Mouse (Mus musculus) lung, adult 2 months (tissue): ENCODE results near the gene Dnajc10.

Experiments
- CTCF ChIP-seq: fragments of 200-500 bp; IDR thresholded peaks from 2 replicates; pipeline ENCODE4 v1.5.1; 2011; ENCODE audit warnings: mild to moderate bottlenecking, low read length, control low read depth; ENCODE audit not compliant: insufficient read depth
- POLR2A ChIP-seq: fragments of 200-500 bp; IDR thresholded peaks from 2 replicates; pipeline ENCODE4 v1.6.1; 2011; ENCODE audit warnings: low read depth, mild to moderate bottlenecking, control low read depth, low read length, borderline replicate concordance; ENCODE audit errors: extremely low read depth

- TF ChIP-seq CTCF (no peak), POLR2A (no peak)
Measured at GRCm38 (mm10) chr2:80273038-80273437, 42.2 kb upstream of the Dnajc10 start.
